Mouse (Mus musculus) CD4-positive, CD25-positive, alpha-beta regulatory T cell, adult 4 months (primary cell): Measurements from ENCODE around the gene Gpx7. TPM values are rescaled to one million over a fixed set of nuclear protein-coding genes. Genes with fewer than 3 reads are reported as not detected.
"Not testable (repeated sequence)": the region's sequence is repeated elsewhere in the genome, so short reads cannot be mapped to it uniquely, and the experiment has no call there.

Experiments used
- ATAC-seq: one replicate; pipeline ENCODE4 v1.8.0; 2017
- polyA plus RNA-seq, 2 experiments: library from polyadenylated mRNA; unstranded; fragments of 100-300 nt; shearing (Covaris generic); gene quantifications; one replicate each; pipeline ENCODE4 v1.2.1; 2017

Gpx7 gene
- polyA plus RNA-seq, 2 experiments from 2014 or later, result 4.4 to 5.1 TPM

DNA sequence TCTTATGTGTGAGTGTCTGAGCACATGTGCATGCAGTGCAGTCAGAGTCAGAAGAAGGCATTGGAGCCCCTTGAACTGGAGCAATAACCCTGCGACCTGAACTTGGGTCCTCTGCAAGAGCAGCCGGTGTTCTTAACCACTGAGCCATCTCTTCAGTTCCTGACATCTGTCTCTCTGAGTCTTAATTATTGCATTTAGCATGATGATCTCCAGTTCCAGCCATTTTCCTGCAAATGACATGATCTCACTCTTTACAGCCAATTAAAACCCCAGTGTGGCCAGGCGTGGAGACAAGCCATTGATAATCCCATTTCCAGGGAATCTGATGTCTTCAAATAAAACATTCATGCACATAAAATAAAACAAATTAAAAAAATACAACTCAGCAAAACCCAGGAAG, 18.0 kb downstream of the Gpx7 start:
- ATAC-seq, result no peak

GRCm38 (mm10) chr4:108387681-108388253, 19.0 kb downstream of the Gpx7 start:
- no peak for ATAC-seq

- ATAC-seq, result no peak
These were observed 19.7 kb downstream of the Gpx7 start for GRCm38 (mm10) chr4:108387106-108387505.

- ATAC-seq, result no peak
These were observed 20.7 kb downstream of the Gpx7 start for GRCm38 (mm10) chr4:108386087-108386486.

GRCm38 (mm10) chr4:108383183-108383714, 23.5 kb downstream of the Gpx7 start, which contains the start of gene Shisal2a:
Shisal2a (minus strand) TSS chr4:108383349.
- no peak for ATAC-seq

- no peak for ATAC-seq
These were observed 26.6 kb downstream of the Gpx7 start for GRCm38 (mm10) chr4:108380146-108380545.

- ATAC-seq, result no peak
These were observed 27.3 kb downstream of the Gpx7 start for GRCm38 (mm10) chr4:108379476-108379875.

DNA sequence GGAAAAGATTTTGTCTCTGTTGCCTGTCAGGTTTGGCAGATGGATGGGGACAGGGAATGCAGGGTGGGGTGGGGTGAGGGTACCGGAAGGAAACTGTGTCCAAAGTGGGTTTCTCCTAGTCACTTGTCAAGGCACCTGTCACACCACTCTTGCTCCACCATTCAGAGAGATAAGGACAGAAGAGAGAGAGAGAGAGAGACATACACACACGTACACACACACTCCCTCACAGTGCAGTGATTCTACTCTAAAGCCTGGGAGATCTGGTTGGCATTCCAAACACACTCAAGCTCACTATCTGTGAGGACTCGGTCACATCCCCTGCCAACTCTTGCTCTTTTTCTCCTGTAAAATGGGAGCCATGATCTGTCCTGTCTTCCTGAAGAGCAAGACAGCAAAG, 34.6 kb downstream of the Gpx7 start:
- no peak for ATAC-seq

- ATAC-seq, result no peak
These were observed 35.3 kb downstream of the Gpx7 start for GRCm38 (mm10) chr4:108371421-108371820.

DNA sequence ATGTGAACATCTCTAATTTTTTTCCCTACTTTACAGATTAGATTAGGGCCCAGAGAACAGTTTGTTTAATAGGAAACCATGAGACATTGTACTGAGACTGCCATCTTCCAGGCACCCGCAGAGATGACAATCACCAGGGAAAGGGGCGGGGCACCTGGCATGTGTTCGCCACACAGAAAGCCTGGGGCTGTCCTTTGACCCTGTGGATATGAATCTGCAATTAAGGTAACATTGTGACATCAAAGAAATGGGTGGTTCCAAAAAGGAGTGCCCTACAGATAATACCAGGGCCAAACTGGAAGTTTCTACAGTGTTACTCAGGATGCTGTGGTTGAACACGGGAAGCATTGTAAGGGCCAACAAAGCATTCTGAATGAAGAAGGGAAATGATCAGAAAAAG, 36.4 kb downstream of the Gpx7 start:
- no peak for ATAC-seq

GRCm38 (mm10) chr4:108369254-108369653, 37.5 kb downstream of the Gpx7 start:
- ATAC-seq, result no peak

- no peak for ATAC-seq
These were observed 42.7 kb downstream of the Gpx7 start for GRCm38 (mm10) chr4:108364111-108364476.

DNA sequence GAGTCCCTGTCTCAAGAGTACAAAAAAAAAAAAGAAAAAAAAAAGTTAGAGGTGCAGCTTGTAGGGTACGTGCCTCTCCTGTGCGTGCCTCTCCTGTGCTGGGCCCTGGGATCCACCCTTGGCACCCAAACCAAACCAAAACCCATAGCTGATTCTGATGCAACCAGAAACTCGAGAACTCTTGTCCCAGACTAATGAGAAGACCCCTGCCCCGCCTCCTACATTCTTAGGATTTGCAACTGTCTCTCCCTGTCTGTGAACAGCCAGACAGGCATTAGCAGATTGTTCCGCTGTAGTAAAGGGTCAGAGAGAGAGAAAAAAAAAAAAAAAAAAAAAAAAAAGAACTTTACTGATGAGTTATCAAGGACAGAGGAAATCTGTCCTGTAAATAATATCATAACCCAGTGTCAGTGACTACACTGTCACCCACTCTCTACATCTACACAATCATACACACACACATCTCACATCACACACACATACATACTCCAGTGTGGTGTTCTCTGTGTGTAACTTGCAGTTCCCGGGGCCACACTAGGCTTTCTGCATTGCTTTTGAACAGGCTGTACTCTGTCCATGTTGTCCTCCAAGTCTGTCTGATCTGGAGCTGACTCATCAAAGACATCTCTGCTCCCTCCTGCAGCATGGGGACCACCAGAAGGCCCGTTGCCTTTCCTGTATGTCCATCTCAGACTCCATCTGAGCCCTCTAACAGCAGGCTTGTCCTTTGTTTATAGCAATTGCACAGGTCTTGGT, 43.2 kb downstream of the Gpx7 start:
- ATAC-seq, result no peak

GRCm38 (mm10) chr4:108362321-108363261, 44.2 kb downstream of the Gpx7 start:
- no peak for ATAC-seq

- ATAC-seq, result no peak
These were observed 46.4 kb downstream of the Gpx7 start for GRCm38 (mm10) chr4:108360136-108361055.

GRCm38 (mm10) chr4:108358498-108358897, 48.3 kb downstream of the Gpx7 start:
- ATAC-seq, result no peak

- ATAC-seq, result no peak
These were observed 49.3 kb downstream of the Gpx7 start for GRCm38 (mm10) chr4:108357458-108357857.

DNA sequence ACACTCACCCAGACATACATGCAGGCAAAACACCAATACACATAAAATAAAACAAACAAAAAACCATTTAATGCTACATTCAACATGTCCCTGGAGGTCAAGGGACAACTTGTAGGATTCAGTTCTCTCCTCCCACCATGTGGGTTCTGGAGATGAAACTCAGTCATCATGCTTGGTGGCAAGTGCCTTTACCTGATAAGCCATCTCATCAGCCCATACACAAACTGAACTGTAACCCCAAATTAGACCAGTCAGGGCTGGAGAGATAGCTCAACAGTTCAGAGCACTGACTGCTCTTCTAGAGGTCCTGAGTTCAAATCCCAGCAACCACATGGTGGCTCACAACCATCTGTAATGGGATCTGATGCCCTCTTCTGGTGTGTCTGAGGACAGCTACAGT, 53.2 kb downstream of the Gpx7 start:
- ATAC-seq, result not testable (repeated sequence)

GRCm38 (mm10) chr4:108350819-108351218, 55.9 kb downstream of the Gpx7 start:
- no peak for ATAC-seq
